Mouse (Mus musculus) thymus, postnatal 10 days (tissue): ENCODE data around the gene Acod1.

Experiments
- DNase-seq, 2 experiments: peaks; one replicate each; pipeline ENCODE4 v3.0.0; 2021; ENCODE audit warnings: low spot score in 2 of 2

Acod1 gene

GRCm38 (mm10) chr14:103046677-103047076 lies at the start of gene Acod1:
Gene Acod1, plus strand, starts transcription at chr14:103046977.
- no peak for DNase-seq

- no peak for DNase-seq
Measured at GRCm38 (mm10) chr14:103007737-103008136, 39.0 kb upstream of the Acod1 start.

DNA sequence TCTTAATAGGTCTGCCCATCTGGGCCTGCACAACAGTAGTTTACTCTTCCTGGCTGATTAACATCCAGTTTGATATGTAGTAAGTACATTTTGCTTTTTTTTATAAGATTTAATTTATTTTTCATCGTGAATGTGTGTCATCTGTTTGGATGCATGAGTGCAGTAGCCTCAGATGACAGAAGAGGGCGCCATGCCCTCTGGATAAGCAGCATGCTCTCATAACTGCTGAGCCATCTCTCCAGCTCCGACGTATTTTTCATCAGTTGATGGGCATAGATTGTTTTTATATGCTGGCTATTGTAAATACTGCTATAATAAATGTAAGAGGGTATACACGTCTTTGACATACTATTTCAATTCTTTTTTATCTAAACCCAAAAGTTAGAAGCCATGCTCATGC lies 35.0 kb upstream of the Acod1 start:
- peak in 1 of 2 experiments; percentile 18 for DNase-seq

DNA sequence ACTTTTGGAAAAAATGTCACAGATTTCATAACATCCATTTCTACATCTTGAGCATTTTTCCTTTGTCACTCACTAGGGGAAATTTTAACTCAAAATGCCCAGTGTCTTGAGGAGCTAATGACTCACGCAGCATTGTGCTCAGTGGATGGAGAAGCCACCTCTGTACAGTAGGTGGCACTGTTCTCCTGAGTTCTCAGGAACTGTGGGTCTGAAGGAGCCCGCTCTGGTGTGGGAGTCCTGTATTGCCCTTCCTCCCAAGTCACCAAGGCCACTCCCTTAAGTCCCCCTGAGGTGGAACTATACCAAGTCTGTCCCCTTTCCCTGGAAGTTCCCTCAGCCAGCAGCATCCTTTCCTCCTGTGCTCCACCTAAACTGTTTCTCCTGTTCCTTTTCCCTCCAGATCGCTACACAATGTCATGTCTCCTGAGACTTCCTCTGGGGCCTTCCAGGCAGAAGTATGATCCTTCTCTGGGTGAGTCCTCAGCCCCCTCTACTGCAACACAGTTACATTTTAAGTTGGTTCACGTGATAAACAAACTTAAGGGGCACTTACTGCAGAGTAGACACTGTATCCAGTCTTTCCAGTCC lies 34.1 kb upstream of the Acod1 start:
- peak; percentile 21 to 52 for DNase-seq

GRCm38 (mm10) chr14:103017009-103017408 lies 29.8 kb upstream of the Acod1 start:
- no peak for DNase-seq

GRCm38 (mm10) chr14:103020046-103020445 lies 26.7 kb upstream of the Acod1 start:
- no peak for DNase-seq

GRCm38 (mm10) chr14:103029203-103029602 lies 17.6 kb upstream of the Acod1 start:
- no peak for DNase-seq

GRCm38 (mm10) chr14:103033271-103033823 lies 13.4 kb upstream of the Acod1 start:
- peak; percentile 15 to 30 for DNase-seq

DNA sequence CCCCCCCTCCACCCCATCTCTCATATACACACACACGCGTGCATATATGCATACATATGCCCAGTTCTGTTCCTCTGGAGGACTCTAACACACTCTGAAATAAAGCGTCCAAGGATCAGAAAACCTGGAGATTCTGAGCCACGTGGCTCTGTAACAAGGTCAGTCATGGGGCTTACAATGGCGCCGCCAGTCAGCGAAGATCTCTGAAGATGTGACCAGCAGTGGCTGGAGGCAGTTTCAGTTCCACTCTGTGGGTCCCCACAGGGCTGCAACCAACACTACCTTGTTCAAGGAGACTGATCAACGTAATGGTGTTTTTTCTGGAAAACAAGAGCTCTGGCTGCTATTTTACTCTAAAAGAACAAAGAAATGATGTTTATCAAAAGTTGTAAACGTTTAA lies 12.7 kb upstream of the Acod1 start:
- no peak for DNase-seq

GRCm38 (mm10) chr14:103037016-103037415 lies 9.8 kb upstream of the Acod1 start:
- no peak for DNase-seq

- DNase-seq: no peak
Measured at GRCm38 (mm10) chr14:103048292-103049086, 1.7 kb downstream of the Acod1 start.

- peak; percentile 69 to 86 for DNase-seq
Measured at GRCm38 (mm10) chr14:103051159-103051769, 4.5 kb downstream of the Acod1 start.

GRCm38 (mm10) chr14:103054731-103055130 lies 8.0 kb downstream of the Acod1 start:
- DNase-seq: no peak

DNA sequence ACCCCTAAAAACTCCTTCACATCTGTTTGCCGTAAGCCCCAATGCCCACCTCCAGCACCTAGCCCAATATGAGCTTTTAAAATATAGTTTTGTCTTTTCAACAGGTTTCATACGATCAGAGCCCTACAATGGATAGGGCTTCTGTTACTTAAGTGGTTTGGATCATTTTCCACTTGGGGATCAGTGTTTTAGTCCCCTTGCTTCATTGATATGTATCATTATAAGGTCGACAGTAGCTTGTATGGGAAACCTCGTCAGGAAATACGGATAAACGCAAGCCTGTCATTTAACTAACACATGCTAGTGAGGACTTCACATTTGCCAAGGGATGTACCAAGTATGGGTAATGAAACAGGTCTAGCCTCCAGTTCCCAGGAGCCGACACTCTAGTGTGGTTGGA lies 9.8 kb downstream of the Acod1 start:
- no peak for DNase-seq

DNA sequence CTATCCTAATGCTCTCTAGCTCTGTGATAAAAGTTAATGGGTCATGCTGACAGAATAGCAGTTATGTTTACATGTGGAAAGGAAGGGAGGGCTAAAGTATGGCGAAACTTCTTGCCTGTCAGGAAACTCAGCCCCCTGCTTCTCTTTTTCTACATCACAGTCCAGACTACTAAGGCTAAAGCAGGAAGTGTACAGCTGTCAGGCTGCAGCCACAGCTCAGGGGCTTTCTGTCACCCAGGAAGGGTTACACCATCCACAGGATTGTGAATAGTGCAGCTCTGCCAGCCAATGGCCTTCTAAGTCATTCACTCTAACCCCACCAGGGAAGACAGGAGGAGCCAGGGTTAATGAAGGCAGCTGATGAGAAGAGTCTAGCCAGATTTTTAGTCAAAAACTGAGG lies 12.2 kb downstream of the Acod1 start:
- DNase-seq: no peak

DNA sequence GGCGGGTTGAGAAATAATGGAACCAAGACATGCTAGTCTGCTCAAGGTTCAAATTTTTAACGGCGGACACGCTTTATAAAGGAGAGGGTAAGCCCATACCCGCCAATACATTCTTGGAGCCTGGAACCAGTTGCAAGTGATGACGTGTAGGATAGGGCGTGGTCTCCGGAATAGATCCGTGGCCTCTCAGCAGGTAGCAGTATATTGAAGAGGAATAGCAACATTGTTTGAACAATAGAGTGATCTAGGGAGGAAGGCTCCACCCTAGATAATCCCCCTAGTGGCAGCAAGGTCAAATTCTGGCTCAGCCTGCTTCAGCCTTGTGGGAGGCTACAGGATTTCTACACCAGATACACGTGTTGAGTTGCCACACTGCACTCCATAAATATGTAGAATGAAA lies 12.7 kb downstream of the Acod1 start:
- DNase-seq: no peak

DNA sequence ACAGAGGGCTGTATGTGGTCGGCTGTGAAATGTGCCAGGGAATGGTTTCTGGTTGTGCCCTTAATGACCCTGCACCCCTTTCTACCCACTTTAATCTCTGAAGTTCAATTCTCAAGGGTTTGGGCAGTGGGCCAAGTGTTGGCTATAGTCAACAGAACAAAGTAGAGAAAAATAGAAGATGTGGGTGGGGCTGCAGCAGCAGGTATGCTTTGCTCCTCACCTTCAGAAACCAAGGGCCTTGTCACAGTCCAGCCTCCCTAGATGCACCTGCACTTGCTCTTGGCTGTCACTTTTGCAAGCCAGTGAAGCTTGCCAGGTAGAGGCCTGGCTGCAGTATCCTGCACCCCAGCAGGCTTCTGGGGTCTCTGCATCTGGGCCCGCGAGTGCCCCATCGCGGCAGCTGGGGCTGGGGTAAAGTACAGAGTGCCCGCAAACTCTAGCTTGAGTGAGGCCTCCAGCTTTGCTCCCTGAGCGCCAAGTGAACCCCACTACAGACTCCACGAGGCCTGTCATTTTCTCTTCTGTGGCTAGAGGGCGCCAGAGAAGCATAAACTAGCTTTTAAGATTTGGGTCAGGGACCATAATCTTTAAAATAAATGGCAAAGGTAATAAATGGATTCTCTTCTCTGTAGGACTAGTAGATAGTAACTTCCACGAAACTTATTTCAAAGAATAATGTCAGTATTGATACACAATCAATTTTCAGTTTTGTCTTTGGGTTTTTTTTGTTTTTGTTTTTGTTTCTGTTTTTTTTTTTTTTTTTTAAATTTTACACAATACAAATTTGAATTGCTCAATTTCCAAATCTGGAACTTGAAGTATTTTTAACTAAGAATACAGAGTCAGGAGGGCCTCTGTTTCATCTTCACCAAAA lies 18.8 kb downstream of the Acod1 start:
- DNase-seq: peak; percentile 74 to 85

DNA sequence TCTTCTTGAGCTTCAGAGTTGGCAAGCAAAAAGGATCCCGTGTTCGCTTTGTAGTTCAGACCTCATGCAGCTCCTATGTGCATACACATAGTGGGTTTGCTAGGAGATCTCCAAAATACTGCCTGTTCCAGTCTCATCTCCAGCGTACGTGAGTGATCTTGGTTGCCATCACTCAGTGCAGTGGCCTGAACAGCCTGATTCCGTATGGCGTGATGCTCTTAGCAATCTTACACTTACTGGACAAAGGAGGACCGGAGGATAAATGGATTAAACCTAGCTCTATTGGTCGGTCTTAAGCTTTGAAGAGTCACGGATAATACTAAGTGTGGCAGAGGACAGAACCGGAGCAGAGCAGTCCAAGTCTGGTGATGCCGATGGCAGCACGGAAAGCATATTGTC lies 22.7 kb downstream of the Acod1 start:
- no peak for DNase-seq

DNA sequence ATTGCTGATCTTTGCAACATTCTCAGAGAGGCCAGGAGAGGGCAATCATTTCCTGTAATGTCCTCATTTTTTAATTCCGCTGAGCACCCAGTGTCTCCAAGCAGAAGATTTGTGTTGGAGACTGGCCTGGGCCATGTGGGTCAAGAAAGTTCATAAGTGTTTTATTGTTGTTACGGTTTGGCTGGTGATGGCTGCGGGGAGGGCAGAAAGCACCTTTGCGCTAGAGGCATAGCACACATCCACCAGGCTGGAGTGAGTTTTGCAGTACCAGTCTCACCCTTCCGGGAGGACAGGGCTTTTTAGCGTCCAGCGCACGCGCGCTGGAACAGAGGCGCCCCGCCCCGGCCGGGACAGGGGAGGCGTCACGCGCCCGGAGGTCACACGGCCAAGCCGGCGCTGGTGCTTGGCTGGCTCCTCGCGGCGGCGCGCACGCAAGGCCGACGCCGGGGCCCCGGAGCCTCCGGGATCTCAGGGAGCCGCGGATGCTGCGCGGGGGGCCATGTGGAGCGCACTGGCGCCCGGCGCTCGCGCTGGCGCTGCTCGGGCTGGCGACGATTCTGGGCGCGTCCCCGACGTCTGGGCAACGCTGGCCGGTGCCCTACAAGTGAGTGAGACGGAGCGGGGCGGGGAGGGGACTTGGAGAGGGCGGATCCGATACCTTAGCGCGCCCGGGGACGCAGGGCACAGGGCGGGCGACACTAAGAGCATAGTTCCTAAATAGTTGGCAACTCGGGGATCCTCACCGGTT lies 23.3 kb downstream of the Acod1 start, which contains the start of gene Cln5:
Gene Cln5, plus strand, starts transcription at position 353 of the 748 bp plus-strand sequence.
- peak; percentile 86 for DNase-seq

GRCm38 (mm10) chr14:103070790-103071189 lies 24.0 kb downstream of the Acod1 start:
- DNase-seq: peak in 1 of 2 experiments; percentile 22

- no peak for DNase-seq
Measured at GRCm38 (mm10) chr14:103071471-103071870, 24.7 kb downstream of the Acod1 start.
